Mouse (Mus musculus) T-cell, adult 2 months (primary cell): ENCODE measurements around the gene Adat3.

Experiments
- DNase-seq: peaks from one replicate; pipeline ENCODE4 v3.0.0; 2022; ENCODE audit warnings: low spot score

Gene Adat3

GRCm38 (mm10) chr10:80653156-80653720 is 50.6 kb downstream of the Adat3 start:
- DNase-seq, result no peak

- DNase-seq, result no peak
These were observed 52.2 kb downstream of the Adat3 start for GRCm38 (mm10) chr10:80654866-80655265.

GRCm38 (mm10) chr10:80655406-80656129 is 52.9 kb downstream of the Adat3 start:
- DNase-seq, result no peak

- peak; percentile 87 for DNase-seq
These were observed 53.6 kb downstream of the Adat3 start for GRCm38 (mm10) chr10:80656130-80656862.

- no peak for DNase-seq
These were observed 54.4 kb downstream of the Adat3 start, which contains the start of gene Btbd2 for GRCm38 (mm10) chr10:80656863-80657623. Gene Btbd2, minus strand, starts transcription at chr10:80657071.
